Mouse (Mus musculus) large intestine, adult 2 months (tissue): ENCODE results near the gene Rapgef1. TPM values are rescaled to one million over a fixed set of nuclear protein-coding genes. Genes with fewer than 3 reads are reported as not detected.
A peak's percentile ranks its signal among the peaks of the same experiment; 100 is the strongest.

ENCODE experiments used
- DNase-seq: peaks from one replicate; pipeline ENCODE4 v3.0.0-alpha.2; 2012; ENCODE audit warnings: low read depth, low spot score
- WGBS: fragments of 180-500 bp; shearing (Covaris S2); methylation state at CpG from one replicate; pipeline ENCODE4 v1.1.7; 2018; 5-methylcytosine and 5-hydroxymethylcytosine counted together
- polyA plus RNA-seq: library from polyadenylated mRNA; depleted of rRNA; stranded (reverse); fragments of >200 nt; gene quantifications from 2 replicates; pipeline ENCODE4 v1.2.3, GENCODE M21; 2012

Gene Rapgef1
- polyA plus RNA-seq, 1 experiment: 25.0 TPM

DNA sequence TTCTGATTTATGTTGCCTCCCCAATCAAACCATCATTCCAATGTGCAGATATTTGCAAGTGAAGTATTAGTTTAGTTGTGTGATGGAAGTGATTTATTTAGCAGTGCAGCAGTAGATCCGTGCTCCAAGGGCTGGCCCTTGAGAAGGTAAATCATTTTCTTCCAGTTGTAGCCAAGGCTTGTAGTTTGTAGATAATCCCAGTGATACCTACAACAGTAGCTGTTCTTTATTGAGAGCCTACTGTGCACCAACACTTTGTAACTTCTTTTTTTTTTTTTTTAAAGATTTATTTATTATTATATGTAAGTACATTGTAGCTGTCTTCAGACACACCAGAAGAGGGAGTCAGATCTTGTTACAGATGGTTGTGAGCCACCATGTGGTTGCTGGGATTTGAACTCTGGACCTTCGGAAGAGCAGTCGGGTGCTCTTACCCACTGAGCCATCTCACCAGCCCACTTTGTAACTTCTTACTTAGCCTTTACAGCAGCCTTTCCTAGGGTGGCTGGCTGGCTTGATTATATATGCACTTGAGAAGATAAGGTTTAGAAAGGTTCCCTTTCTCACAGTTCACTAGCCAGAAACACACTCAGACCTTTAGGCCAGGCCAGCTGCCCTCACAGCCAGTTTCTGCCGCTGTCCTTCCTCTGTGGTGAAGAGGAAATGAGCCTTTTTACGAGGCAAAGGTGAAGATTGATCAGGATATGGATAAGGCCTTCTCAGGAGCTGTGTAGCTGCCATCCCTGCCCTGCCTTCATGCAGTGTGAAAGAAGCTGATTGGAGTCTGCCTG is 20.6 kb downstream of the Rapgef1 start:
- WGBS: 57% methylated on average over 5 of the region's 5 CpGs

DNA sequence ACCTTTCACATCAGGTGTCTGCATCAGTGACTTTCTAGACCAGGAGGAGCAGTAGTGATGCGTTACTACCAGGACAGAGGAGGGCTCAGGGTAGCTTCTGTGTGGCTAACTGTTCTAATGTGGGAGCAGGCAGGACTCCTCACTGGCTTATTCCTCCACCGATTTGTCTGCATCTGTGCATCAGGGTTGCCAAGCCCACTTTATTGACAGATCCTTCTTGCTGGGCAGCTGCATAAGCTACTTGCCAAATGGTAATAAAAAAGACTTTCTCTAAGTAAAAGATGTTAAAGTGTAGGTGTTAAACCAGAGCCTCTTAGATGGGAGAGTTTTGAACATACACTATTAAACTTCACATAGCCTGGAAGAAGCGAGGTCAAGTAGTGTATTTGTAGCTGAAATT is 22.2 kb downstream of the Rapgef1 start:
- 72% methylated on average over 3 of the region's 3 CpGs for WGBS
- DNase-seq: no peak

More for the DNA sequence above, 20.6 kb downstream of the Rapgef1 start:
- no peak for DNase-seq

DNA sequence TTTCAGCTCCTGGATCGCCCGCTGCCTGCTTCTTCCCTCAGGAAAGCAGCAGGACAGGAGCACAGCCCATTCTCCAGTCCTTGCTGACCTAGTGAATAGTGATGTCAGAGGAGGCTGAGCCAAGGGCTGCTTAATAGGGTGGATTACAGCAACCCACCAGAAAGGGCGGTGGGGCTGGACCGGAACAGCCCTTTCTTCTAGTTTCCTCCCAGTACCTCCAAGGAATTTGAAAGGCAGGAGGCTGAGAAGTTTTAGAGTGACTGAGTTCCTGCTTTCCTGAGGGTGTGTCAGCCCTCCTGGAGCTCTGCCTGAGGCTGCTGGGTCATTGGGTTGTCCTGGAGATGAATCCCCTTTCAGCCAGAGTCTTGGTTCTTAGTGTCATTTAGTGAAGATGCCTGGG is 23.9 kb downstream of the Rapgef1 start:
- DNase-seq: no peak
- 79% methylated on average over 4 of the region's 4 CpGs for WGBS

DNA sequence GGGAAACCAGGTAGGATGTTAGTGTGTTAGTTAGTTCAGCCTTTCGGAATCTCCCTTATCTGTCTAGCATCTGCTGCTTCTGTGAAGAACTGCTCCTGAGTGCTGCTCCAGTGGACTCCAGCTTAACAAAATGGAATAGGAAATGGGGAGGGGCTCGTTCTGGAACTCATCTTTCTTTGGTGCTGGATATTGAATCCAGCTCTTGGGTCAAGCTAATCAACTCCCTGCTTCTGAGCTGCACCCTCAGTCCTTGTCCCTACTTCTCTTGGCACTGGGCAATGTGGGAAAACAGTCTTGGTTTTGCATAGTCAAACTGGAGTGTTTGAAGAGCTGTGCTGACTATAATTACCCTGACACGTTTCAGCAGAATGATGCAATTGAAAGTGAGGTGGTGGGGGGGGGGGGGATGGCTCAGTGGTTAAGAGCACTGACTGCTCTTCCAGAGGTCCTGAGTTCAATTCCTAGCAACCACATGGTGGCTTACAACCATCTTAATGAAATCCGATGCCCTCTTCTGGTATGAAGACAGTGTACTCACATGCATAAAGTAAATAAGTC is 25.6 kb downstream of the Rapgef1 start:
- no peak for DNase-seq
- WGBS: 64% methylated on average over 4 of the region's 4 CpGs

DNA sequence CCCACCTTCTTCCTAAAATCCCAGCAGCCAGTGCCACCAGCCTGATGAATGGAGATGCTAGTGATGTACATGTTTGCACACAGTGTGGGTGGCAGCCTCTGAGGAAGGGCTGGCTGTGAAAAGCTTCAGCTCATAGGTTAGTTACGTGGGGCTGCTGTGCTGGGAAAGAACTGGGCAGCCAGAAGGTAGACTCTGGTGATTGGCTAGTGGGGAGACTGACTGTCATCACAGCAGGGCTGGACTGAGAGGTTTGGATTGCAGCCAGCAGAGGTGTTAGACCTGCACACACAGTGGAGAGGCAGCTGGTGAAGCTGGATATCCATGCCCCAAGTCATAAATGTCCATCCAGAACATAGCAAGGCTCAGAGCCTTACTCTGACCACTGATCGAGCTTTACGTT is 27.1 kb downstream of the Rapgef1 start:
- no peak for DNase-seq
- 50% methylated on average over 3 of the region's 3 CpGs for WGBS

DNA sequence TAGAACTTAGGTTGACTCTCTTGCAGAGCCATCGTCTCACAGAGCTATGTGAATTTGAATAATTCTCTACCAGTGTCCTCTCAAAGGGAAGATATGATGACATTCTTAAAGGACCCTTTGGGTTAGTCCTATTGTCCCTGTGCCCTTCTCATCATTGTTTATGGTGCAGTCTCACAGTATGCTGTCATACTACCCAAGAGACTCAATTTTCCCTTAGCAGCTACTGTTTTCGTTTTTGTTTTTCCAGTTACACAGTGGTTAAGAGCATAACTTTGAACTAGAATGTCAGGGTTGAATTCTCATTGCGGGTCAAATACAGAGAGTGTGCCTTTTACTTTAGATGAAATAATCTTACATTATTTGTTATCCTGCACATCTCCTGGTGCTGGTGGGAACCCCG is 27.6 kb downstream of the Rapgef1 start:
- WGBS: 83% methylated on average over 4 of the region's 4 CpGs
- DNase-seq: no peak

DNA sequence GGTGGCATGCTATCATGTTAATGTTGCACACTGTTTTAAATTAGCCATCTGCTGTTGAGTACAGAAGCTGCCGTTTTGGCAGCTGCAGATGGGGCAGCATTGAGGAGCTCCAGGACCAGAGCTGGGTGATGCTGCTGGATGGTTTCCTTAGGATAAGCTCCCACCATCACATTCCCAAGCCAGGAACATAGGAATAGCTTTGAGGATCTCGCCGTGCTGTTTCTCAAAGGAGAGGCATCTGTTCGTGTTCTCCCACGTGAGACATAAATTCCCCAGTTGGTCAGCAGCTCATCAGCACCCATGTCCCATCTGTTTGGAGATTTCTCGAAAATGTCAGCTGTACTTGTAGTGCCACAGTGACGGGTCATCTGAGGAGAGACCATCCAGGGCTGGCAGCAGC is 28.3 kb downstream of the Rapgef1 start:
- 77% methylated on average over 7 of the region's 7 CpGs for WGBS
- no peak for DNase-seq

DNA sequence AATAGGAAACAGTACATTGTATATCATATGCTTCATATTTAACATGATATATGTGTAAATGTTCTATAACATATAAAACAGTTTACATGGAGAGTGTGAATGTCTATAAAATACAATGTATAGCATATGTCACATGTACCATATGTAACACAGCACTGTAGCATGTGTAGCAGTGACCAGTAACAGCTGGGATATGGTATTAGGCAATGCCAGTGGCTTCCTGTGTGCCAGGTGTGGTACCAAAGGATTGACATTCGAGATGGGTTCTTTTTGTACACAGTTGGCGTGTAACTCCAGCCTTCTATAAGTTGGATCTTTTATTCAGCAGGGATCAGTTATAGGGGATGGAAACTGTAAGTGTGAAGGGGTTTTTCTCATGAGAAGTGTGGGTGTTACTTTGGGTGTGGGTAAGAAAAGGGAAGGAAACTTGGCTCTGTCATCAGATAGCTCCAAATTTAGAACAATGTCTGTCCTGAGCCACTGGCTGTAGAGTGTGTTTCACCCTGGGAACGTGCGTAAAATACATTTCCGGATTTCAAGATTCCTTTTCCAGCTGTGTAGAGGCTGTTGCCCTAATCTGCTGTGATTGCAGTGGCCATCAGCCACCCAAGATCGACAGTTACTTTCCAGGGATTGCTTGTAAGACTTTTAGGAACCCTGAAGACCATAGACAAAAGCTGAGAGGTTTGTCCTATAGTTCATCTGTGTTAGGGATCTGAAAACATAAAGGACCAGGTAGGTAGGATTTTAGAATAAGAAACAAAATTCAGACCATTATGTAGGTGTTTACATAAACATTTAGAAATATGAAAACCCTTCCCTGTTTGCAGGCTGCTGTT is 29.7 kb downstream of the Rapgef1 start:
- DNase-seq: no peak
- 55% methylated on average over 6 of the region's 6 CpGs for WGBS

DNA sequence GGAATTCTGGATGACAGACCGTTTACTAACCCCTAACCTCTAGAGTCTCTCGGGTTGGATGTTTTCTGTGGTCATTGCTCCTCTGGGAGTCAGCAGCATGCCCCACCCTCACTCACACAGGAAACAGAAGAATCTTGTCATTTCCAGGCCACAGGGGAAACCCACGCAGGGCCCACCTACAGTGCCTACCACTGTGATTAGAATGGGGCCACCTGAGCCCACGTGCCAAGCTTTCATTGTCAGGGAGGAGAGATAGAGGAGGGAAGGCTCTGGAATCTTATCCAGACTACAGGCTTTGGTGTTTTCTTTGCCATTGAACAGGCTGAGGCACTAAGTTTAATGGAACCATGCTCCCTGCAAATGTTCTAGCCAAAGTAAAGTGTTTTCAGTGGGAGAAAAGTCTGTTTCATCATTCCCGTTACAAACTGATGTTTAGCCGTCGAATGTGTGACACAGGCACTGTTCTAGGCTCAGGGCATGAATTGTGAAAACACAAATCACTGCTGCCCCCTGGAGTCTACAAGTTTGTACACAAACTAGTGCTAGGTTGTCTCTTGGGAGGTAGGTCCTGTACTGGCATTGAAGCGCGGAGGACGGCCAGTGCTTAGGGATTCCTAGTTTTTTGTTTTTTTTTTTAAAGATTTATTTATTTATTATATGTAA is 30.4 kb downstream of the Rapgef1 start:
- WGBS: 70% methylated on average over 10 of the region's 10 CpGs
- DNase-seq: no peak

DNA sequence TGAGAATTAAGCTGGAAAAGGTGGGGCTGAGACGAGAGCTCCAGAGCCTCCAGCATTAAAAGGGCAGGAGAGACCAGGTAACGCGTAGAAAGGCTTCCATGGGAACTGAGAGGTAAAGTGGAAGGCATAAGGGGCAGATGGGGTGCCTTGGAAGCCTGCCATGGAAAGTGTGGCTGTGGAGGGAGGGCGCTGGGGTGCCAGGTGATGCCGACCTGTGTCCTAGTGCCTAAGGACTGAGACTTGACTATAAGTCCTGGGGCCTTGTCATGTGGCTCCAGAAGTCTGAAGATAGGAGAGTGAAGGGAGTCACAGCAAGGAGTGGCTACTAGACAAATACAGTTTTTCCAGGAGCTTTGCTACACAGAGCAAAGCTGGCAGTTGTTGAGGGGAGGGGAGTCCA is 32.4 kb downstream of the Rapgef1 start:
- WGBS: 76% methylated on average over 5 of the region's 5 CpGs
- no peak for DNase-seq

DNA sequence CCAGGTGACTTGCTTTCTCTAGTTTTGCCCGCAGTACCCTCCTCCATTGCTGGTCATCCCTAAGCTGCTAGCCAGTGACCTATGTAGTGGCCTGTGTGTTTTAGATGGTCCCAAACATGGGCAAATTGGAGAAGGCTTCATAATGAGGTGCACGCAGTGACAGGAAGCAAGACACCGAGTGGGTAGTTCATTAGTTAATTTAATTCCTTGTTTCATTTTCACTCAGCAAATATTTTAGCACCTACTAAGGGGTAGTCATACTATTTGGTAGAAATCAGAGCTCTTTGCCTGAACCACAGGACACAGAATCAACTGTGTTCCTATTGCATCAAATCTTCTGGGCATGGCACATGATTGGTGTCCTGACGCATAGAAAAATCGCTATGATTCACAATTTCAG is 35.9 kb downstream of the Rapgef1 start:
- 84% methylated on average over 5 of the region's 5 CpGs for WGBS
- no peak for DNase-seq

DNA sequence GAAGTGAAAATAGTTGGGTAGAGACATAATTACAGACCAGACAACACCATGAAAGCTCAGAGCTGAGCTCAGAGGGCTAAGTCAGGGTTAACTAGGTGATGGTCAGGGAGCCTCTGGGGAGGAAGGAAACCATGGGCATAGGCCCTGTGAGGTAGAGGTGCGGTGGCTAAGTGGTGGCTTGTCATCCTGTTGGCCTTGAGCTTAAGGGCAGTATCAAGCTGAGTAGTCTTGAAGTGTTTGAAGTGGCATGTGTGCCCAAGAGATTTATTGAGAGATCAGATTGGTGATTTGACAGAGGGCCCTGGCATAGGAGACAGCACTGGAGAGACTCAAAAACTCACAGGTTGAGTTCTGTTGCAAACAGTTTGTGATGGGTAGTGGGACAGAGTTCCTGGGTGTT is 36.6 kb downstream of the Rapgef1 start:
- no peak for DNase-seq
- 84% methylated on average over 1 of the region's 1 CpGs for WGBS

DNA sequence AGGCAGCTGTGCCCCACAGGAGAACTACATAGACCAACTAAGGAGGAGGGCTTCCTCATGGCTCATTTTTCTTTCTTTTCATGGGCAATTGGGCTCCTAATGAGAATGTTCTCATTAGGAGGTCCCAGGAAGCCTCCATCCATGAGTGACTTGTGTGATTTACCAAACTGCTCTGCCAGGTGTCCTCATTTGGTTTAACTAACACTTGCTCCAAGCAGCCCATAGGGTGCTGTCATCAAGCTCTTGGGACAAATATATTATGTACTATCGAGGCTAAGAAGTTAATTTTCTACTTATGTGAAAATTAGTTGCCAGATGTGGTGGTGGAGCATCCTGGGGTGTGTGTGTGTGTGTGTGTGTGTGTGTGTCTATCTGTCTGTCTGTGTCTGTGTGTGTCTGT is 37.6 kb downstream of the Rapgef1 start:
- 65% methylated on average over 1 of the region's 1 CpGs for WGBS
- DNase-seq: no peak

DNA sequence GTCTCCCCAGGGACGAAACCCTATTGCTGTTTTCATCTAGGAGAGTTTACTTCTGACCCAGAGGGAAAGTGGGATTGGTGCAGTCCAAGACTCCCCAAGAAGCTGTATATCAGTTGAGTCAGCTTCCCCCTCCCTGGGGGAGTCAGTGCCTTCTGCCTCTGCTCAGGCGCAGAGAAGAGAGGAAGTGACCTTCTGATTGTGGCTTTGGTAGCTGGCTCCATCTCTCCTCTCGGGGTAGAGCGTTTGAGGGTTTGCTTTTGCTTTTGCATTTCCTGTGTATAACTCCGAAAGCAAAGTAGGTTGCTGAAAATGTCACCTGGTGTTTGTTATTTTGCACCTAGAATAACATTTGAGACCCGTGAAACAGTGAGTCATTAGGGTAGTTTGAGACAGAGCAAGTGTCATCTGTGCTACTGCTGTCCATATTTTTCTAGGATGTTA is 42.3 kb downstream of the Rapgef1 start:
- DNase-seq: no peak

DNA sequence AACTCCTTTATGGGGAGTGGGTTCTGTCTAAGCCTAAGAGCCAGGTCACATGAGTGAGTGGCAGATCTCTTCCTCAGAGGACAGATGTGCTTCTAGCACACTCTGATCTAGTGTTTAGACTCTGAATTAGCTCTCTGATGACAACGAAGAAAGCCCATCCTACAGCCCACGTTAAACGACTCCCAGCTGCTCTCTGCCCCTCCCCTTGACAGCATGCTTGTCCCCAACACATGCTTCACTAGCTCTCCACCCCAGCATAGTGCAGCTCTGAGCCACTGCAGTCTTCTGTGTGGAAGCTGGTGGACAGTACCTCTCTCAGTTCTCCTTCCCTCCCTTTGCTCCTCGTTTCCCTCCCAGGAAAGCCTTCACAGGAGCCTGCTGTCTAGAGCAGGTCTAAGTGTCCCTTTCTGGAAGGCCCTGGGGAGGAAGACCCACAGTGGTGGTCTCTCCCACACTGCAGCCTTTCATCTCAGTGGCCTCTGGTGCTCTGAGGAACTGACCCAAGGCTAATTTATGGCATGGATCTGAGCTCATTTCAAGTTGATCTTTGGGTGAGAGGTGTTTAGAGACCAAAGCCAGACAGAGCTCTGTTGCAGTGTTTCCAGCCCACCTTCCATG is 43.8 kb downstream of the Rapgef1 start:
- 16% methylated on average over 4 of the region's 4 CpGs for WGBS
- no peak for DNase-seq

More for the DNA sequence above, 42.3 kb downstream of the Rapgef1 start:
- 60% methylated on average over 6 of the region's 6 CpGs for WGBS

DNA sequence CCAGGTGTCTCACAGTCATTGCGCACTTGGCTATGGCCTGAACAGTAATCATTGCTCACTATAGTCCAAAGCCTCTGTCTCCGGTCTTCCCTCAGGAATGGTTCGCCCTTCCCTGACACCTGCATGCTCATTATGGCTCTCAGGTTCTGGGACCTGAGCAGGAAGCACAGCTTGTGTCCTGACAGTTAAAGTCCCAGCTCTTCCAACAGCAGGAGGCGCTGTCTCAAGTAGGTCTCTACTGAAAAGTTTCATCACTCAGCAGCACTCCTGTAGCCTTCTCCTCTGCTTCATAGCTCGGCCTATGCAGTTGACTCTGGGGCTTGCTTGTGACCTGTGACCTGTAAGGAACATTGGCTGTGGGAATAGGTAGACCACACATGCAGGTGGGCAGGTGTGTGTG is 45.9 kb downstream of the Rapgef1 start:
- DNase-seq: no peak
- 88% methylated on average over 5 of the region's 5 CpGs for WGBS

DNA sequence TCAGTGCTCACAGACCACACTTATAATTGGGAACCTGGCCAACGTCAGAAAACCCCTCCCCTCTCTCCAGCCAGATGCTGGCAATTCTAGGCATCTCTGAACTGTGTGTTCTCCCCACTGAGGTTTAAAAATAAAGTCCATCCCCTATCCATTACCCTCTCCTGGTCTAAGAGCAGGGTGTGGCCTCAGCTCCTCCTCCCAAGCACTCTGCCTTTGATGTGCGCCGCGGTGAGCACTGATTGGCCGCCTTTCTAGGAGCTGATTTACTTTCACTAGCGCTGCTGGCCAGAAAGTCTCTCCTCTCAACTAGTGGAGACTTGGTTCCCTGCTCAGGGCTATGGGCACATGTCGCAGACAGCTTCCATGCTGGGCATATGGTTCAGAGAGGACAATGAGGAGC is 47.1 kb downstream of the Rapgef1 start:
- DNase-seq: peak; percentile 31
- WGBS: 13% methylated on average over 7 of the region's 7 CpGs

DNA sequence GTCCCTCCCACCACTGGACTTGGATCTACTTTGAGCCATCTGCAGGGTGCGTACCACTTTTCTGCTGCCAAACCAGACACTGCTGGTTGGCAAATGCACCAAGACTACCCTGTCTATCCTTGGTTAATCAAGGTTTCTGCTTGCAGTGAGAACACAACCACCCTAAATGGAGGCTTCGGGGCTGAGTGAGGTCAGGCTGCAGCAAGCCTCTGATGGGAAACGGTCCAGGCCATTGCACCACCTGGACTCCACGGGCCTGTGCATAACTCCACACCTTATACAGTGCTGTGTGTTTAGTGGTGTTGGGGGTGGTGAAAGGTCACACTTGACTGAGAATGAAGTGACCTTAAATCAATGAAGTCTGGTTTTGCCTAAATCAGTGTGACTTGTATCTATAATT is 47.6 kb downstream of the Rapgef1 start:
- DNase-seq: no peak

DNA sequence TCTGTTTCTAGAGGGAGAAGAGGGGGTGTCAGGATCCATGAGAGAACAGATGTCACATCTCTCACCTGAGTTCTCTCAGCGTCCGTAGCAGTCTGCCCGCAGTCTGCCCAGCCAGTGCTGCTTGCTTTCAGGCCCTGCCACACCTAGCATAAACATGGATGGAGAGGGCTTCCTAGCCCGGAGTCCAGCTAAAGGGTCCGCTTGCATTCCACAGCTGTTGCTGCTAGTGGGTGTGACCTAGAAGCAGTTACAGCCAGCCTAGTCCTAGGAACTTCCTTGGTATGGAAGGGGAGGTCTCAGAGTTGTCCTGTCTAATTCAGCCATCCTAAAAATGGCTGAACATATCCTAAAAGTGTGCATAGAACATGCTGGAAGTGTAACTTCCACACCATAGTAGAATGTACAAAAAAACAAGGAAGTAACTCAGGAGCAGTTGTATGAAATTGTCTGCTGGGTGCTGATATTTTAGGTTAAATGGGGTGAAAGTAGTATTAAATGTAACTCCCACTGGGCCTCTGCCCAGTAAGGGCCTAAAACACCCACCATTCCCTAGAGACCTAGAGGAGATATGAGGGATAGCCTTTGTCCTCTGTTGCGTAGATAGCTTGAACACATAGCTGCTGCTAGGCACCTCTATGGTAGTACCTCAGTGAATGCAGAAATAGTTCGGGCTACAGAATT is 48.6 kb downstream of the Rapgef1 start:
- WGBS: 64% methylated on average over 7 of the region's 7 CpGs
- DNase-seq: no peak

More for the DNA sequence above, 47.6 kb downstream of the Rapgef1 start:
- WGBS: 69% methylated on average over 4 of the region's 4 CpGs
